Mouse (Mus musculus) layer of hippocampus, adult 18-20 months (tissue): Measurements from ENCODE around the gene Fmo5. TPM values are rescaled to one million over a fixed set of nuclear protein-coding genes. Genes with fewer than 3 reads are reported as not detected.

Source experiments
- DNase-seq, 2 experiments: peaks; one replicate each; pipeline ENCODE4 v3.0.0; 2022; ENCODE audit warnings: low spot score in 2 of 2
- long read RNA-seq: library from polyadenylated mRNA; stranded (forward); transcript quantifications from one replicate; pipeline ENCODE4 v2.0.0, GENCODE M21; 2021
- total RNA-seq, 2 experiments: library from RNA; stranded (reverse); gene quantifications; 2 replicates each; pipeline ENCODE4 v1.2.3; 2021

The Fmo5 gene
- 1 to 10 TPM; 4.4 to 6.7 TPM for total RNA-seq
- long read RNA-seq, full-length matches to known transcripts, result 1 of 3 reads
- long read RNA-seq, partial matches to known transcripts, result 0 of 3 reads
- long read RNA-seq, other reads (novel, unspliced or antisense), result 2 of 3 reads

DNA sequence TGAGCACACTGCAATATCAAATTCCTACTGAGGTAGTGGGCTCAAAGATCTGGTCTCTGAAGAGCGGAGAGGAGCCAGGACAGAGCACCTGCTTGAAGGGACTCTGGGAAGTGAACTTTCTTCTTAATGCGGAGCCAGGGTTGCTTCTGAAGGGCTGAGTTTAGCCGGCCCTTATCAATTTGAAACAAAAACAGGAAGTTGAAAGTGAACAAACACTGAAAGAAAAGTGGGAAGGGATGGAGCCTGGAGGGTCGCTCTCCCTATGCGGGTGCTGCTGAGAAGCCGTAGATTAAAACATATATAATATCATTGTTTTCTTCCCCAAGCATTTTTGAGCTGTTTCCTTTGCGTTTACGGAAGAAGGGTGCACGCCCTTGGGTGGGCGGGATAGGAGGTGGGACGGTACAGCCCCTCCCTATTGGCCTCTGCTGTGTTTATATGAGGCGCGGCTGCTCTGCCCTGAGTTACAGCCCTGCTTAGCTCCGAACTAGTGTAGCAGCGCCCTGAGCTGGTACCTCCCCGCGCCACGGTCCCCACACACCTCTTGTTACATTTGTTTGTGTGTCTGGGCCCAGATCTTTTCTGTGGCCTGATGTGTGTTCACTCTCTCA lies at the start of gene Fmo5:
Gene Fmo5 (plus strand): TSS at position 414 of the 611 bp plus-strand sequence.
- no peak for DNase-seq

DNA sequence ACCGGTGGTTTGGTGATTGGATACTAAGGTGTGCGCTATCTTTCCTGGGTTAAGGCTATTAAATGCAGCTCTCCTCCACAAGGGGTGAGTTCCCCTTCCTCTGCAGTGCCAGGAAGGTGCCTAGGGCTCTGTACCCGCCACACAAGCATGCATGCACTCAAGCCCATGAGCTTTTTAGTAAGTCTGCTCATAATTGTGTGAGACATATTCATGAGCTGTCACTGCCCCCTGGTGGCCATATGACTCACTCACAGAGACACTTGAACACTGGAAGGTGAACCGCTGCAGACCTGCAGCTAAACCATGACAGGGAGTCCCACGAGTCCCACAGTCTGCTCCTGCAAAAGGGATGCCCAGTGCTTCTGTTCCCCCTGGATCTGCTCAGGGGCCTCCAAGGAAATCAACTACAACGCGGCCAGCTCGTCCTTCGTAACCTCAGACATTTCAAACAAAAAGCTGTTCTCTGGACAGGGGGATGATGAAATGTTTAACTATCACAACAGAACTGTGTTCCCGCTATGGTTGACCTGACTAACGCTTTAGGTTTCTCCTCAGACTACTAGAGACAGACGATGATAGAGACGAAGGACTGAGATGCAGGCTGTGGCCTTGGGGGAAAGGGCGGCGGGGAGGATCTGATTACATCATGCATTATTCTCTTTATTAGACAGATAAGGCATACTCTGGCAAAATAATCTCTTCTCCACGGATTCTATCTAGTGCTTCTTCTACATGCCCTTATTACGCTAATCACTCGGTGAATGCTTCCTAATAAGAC lies 43.0 kb upstream of the Fmo5 start:
- peak; percentile 71 to 92 for DNase-seq

- DNase-seq, result no peak
Observed at GRCm38 (mm10) chr3:97587656-97588055, 40.9 kb upstream of the Fmo5 start.

- DNase-seq, result no peak
Observed at GRCm38 (mm10) chr3:97590699-97591098, 37.9 kb upstream of the Fmo5 start.

GRCm38 (mm10) chr3:97593089-97593488 lies 35.5 kb upstream of the Fmo5 start:
- no peak for DNase-seq

GRCm38 (mm10) chr3:97594140-97594539 lies 34.5 kb upstream of the Fmo5 start:
- no peak for DNase-seq

DNA sequence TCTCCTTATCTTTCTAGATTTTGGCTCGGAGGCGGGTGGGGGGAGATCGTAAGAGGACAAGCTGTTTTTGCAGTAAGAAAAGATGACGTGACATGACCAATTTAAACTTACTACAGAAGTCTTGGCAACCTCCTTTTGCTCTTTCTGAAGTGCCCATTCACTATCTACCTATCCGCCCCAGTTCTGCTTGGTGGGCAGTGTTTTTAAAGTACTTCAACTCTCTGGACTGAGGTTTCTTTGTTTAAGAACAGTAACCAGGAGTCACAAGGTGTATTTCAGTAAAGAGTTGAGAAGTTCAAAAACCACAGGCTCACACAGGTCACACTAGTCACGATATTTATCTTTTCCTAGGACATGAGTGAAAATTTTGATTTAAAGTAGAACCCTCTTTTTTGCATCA lies 33.5 kb upstream of the Fmo5 start:
- DNase-seq, result no peak

DNA sequence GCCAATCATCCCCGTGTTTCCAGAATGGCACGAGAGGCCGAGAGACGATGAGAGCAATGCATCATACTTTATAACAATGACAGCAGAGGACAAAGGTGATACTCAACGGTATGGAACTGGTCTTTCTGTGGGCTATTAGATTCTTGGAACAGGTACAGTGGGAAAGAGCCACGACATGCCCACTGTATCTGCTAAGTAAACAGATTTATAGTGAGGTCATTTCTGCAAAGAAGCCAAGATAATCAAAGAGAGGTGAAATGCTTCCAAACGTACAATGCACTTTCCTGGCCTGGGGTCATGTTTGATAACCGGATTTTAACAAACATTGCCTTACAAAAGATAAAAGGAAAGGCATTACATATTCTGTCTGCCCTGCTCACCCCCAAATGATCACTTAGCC lies 31.8 kb upstream of the Fmo5 start:
- DNase-seq, result no peak

- DNase-seq, result no peak
Observed at GRCm38 (mm10) chr3:97600050-97600832, 28.4 kb upstream of the Fmo5 start.

- DNase-seq, result no peak
Observed at GRCm38 (mm10) chr3:97609201-97609844, 19.3 kb upstream of the Fmo5 start.

- peak; percentile 89 to 93 for DNase-seq
Observed at GRCm38 (mm10) chr3:97609845-97610410, 18.7 kb upstream of the Fmo5 start, which contains the start of gene Chd1l. Gene Chd1l (minus strand): TSS chr3:97610203.

- DNase-seq, result no peak
Observed at GRCm38 (mm10) chr3:97611021-97611420, 17.6 kb upstream of the Fmo5 start.

DNA sequence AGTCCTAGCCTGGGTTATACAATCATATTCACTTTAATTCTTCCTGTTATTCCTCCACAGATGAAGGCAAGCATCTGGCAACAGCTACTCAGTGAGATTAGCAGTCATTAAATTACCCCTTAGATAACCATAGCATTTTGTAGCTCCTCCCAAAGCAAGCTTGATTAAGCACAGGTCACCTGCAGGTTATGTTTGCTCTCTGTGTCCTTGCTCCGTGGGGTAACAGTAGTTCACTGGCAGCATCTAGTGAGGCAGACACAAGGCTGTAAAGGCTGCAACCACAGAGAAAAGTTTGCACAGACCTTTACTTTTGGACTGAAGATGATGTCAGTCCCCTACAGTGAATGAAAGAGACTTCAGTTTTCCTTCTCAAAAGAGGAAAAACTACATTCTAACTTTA lies 13.4 kb upstream of the Fmo5 start:
- DNase-seq, result no peak

DNA sequence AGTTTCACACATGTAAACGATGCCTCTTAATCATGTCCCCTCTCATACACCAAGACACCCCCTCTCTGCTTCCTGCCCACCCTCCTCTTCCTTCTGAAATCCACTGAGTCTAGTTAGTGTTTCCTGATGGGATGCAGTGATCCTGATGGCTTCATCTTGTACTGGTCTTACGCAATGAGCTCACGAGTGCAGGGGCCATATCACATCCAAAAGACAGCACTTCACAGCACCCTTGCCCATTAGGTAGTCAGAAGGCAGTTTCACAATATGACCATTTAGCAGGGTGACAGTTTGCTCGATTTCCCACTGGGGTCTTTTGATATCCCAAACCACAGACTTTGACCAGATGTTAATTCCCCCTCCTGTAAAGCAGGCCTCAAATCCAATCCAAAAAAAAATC lies 12.7 kb upstream of the Fmo5 start:
- DNase-seq, result no peak

GRCm38 (mm10) chr3:97617091-97617825 lies 11.3 kb upstream of the Fmo5 start:
- DNase-seq, result no peak

- DNase-seq, result no peak
Observed at GRCm38 (mm10) chr3:97617899-97618298, 10.7 kb upstream of the Fmo5 start.

GRCm38 (mm10) chr3:97620657-97621056 lies 7.9 kb upstream of the Fmo5 start:
- DNase-seq, result no peak

DNA sequence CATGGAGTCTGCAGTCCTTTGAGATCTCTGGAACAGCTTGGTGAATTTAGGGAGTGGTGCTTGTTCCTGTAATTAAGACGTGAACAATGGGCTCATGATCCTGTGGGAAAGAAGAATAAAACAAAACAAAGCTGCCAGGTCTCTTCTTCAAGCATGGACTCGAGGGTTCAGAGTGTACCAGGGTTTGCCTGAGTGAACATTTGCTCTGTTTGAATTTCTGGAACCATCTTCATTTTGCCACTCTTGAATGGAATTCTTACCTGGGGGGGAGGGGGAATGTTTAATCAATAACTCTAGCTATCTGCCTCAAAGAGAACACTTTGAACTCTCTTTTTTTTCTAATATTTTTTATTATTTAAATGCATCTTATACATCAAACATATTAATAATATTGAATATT lies 4.0 kb upstream of the Fmo5 start:
- no peak for DNase-seq

- no peak for DNase-seq
Observed at GRCm38 (mm10) chr3:97627893-97628292, 711 bp upstream of the Fmo5 start.

DNA sequence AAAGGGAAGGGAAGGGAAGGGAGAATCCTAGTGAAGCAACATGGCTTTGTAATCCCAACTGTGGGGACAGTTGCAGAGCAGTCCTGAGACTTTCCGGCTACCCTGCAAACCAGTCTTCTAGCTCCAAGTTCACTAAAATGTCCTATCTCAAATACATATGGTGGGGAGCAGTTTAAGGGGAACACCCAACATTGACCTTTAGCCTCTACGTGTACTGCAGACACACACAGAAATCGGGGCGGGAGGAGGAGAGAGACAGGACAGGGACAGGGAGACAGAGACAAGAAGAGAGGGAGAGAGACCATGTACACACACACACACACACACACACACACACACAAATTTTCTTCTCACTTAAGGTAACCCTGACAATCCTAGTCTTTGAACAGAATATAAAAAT lies 1.3 kb downstream of the Fmo5 start:
- DNase-seq, result no peak
